Mouse (Mus musculus) v-Abl transformed pro-B cells (cell line): Measurements from ENCODE around the gene Cux2.

Source experiments
- in situ Hi-C, 2 experiments: fragments of 400-800 bp; cut with MboI; formaldehyde crosslinking; loops; one replicate each; pipeline ENCODE4 v1.15.1; 2025; ENCODE audit not compliant: unreplicated experiment in 2 of 2

The Cux2 gene

DNA sequence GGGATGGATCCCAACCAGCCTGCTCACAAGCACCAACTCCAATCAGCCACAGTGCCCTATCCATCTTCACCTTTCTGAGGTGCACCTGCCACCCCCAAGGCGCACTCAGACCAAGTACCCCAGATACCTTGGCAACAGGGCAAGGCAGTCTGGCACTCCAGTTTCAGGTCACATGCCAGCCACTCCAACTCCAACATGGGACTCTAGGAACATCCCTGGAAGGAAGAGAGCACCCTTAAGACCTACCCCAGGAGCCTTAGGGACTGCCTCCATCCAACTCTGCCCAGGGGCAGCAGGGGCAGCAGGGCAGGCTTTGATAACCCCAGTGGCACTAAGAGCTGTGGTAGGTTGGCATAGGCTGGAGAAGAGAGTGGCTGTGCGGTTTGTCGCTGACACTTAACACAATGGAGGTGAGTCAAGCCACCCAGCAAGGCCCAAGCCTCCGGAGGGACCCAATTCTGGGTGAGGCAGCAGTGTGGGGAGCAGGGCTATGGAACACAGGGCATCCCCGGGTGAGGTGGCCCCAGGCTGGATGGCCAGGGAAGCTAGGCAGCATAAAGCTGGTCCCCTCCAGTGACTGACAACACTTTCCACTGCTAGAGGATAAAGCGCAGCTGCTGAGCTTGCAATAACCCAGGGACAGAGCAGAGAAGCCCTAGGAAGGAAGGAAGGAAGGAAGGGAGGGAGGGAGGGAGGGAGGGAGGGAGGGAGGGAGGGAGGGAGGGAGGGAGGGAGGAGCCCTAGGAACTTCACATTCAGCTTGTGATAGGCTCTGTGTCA is 217.3 kb downstream of the Cux2 start:
- in situ Hi-C loops: loop anchor here in 1 of 2 experiments (10.0 kb wide), 1 partner anchor 392 kb away; no protein-coding TSS in a partner anchor

DNA sequence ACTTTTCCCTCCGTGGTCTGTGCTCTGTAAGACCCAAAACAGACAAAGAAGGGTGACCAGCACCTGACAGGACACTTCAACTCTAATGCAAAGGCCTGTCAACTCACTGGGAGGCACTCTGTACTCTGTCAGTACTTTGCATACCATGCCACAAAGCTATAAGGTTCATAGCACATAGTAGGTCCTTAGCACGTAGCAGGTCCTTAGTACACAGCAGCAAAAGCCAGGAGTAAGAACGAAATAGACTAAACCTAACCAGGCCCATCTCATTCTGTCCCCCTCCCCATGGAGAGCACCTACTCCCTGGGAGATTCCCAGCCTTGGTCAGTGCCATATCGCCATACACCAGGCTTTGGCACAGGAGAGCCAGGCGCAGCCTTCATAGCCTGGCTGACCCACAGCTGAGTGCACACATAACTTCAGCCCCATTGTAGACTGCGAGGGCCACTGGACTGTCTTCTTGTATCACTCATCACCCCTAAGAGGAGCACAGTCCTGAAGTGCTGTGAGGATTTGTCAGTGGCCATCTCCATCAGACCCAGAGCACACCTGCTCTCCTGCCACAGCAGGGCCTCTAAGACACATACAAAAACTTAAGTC is 218.8 kb downstream of the Cux2 start:
- in situ Hi-C loops: loop anchor here in 1 of 2 experiments (10.0 kb wide), 1 partner anchor 394 kb away; no protein-coding TSS in a partner anchor

DNA sequence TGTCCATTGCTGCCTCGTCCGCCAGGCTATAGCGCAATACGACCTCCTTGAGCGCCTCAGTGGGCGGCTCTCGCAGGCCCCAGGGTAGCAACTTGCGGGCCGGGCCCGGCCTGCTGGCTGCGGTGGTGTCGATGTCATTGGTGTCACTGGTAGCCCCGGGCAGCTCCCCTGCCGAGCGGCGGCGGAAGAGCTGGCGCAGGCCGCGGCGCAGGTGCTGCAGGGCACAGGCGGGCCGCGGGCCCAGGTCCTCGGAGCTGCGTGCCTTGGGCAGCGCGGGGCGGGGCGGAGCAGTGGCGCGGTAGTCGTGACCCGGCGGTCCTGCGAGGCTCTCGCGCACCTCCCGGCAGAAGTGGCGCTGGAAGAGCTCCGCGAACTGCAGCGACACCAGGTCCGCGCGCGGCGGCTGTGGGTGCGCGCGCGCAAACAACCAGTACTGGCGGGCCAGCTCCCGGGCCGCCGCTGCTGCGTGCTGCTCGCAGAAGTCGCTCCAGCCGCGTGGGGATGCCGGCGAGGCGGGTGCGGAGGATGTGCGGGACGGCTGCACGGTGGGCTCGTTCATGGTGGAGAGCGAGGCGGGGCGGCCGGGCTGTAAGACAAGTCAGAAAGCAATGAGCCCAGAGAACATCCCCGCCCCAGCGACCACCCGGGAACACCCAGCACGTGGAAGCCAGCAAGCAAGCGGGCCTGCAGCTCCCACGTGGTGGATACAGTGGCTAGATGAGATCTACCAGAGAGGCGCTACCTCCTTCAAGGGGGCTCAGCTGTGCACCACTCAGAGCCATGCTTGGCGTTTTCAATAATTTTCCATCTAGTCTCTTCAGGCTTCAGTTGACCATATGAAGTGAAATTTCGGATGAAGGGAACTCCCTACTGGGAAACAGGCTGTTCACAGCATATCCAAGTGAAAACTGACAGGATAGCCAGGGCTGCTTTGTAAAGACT is 221.1 kb downstream of the Cux2 start:
- in situ Hi-C loops: no loop called here

DNA sequence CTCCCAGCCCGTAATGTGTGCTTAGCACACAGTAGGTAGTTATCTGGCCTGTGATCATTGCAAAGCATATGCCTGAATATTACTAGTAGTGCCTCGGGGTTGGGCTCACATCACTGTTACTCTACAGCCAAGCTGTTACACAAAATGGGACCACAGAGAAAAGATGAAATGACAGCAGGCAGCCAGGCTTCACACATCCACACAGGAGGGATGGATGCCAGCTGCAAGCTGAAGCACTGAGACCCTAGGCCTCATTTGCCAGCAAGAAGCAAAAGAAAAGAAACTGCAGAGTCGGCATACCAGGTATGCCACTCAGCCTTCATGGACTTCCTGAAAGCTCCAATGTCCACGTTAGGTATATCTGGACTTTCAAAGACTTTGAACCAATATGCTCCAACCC is 222.0 kb downstream of the Cux2 start:
- in situ Hi-C loops: no loop called here

DNA sequence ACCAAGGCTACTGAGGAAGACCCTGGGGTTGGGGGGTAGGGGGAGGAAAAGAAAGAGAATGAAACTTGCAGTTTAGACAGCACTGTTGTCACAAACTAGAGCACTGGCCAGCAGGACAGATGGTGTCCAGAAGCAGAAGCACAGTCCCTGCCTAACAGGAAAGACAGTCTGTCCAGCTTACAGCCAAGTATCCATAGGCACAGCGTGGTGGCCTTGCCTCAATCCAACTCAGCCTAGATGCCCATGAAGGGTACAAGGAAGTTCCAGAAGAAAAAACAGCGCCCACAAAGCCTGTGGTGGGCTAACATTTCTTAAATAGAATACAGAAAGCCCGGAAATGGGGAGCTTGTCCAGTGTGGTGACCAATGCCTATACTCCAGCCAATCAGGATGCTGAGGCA is 224.3 kb downstream of the Cux2 start:
- in situ Hi-C loops: no loop called here

DNA sequence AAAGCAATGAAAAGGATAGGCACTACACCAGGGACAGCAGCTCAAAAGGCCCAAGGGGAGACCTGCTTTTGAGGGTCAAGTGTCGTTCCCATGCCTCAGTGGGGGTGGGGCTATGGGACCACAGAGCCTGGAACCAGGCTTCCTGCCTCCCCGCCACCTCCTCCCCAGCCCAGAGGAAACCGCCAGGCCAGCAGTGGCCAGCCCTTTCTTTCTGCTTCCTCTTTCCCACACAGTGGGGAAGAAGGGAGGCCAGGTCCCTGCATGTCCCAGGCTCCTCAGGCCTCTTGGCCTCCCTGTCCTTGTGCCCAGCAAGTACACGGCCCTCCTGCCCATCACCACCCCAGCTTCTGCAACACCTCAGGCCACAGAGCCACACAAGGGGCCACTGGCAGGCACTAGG is 225.8 kb downstream of the Cux2 start:
- in situ Hi-C loops: no loop called here

DNA sequence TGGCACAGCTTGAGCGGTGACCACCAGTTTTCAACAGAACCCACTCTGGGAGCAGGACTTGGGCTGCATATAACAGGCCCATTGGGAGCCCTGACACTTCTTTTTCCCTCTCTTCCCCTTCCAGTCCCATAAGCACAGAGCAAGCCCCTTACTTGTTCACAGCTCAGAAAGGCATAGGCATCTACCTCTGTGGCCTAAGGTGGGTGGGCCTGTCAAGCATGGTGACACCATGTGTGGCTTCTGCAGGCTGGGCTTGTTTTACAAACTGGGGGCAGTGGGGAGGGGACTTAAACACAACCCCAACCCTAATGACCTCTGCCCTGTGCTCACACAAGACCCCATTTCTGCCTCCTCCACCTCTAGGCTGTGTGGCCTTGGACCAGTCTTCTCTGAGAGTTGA is 226.2 kb downstream of the Cux2 start:
- in situ Hi-C loops: no loop called here

DNA sequence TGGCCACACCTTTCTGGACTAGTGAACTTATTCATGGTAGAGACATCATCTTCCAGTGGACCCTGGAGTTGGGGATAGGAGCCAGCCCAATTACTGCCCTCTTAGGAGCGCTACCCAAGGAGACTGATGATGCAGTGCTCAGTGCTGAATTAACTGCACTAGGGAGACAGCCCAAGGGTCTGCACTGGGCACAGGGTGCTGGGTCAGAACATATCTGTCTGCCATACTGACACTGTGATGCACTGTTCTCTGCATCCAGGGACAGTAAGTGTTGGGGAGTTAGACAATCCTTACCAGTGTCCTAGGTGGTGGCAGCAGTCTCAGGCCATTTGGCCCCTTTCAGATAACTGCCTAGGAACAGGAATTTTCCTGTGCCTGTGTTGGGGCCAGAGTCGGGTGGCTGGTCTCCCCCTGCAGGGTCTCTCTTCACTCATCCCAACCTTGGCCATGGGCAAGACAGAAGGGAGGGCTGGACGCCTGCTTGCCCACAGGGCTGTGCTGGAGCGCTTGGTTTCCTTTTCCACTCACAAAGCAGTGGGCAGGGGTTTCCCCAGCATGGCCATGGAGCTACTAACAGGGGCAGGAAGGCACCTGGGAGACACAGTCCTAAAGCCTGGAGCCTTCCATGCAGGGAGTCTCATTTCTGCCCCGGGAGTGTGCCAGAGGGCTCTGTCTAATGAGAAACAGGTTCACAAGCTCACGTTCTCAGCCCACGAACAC is 227.0 kb downstream of the Cux2 start:
- in situ Hi-C loops: no loop called here

DNA sequence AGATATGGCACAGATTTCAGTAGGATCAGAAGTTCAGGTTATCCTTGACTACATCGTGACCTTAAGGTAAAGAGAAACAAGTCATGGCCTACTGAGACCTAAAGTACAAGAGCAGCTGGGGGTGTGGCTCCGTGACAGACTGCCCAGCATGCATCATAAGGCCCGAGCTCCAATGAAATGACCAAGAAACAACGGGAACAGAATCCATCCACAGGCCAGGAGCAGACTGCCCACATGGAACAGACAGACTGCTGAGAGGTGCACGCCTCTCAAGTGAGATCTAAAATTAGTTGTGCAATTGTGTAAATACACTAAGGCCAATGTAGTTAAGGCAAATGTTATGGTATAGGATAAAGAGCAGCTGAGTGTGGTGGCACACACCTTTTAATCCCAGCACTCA is 228.3 kb downstream of the Cux2 start:
- in situ Hi-C loops: no loop called here

DNA sequence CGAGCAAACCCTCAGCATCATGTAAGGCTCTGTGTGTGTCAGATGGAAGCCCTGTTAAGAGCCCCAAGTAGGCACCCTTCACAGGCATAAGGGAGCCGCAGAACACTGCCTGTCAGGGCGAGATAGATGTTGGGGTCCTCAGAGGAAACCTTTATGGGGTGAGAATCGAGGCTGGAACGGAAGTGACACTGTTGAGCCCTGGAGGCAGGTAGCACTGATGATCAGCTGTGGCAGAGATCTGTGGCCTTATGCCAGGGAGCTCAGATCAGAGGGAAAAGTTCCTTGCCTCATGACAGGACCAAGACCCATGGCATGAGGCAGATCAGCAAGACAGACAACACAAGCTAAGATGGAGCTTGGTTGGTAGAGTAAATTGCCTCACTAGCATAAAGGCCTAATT is 228.8 kb downstream of the Cux2 start:
- in situ Hi-C loops: no loop called here

DNA sequence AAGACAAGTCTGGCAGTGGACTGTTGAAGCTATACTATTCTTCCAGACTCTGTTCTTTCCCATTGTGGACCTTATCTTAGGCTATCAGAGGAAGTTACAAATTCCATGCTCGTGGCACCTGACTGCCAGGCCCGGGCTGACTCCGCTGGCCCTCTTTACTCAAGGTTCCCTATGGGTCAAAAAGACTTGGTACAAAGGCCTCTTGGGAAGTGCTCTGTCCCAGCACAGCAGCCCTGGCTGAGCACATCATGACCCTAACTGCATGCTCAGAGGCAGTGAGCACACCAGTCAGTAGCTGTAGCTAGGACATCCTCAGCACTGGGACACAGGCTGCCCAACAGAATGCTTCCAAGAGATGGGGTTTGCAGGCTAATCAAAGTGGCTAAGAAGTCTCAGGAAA is 229.2 kb downstream of the Cux2 start:
- in situ Hi-C loops: no loop called here

DNA sequence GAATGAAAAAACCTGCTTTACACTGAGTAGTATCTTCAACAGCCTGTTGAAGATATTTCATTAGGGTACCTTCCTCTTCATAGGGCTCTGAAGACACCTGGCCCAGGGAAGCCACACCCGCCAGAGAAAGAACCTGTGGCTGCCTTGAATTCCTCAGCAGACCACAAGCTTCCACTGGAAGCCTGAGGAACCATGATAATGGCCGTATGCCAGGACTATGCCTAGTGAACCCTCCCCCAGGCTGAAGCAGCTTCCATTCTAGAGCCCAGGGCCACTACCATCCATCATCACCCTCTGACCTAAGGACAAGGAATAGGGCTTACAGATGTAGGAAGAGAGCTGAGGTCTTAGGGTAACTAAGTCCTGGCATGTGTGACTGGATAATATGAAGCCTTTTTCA is 229.7 kb downstream of the Cux2 start:
- in situ Hi-C loops: no loop called here

DNA sequence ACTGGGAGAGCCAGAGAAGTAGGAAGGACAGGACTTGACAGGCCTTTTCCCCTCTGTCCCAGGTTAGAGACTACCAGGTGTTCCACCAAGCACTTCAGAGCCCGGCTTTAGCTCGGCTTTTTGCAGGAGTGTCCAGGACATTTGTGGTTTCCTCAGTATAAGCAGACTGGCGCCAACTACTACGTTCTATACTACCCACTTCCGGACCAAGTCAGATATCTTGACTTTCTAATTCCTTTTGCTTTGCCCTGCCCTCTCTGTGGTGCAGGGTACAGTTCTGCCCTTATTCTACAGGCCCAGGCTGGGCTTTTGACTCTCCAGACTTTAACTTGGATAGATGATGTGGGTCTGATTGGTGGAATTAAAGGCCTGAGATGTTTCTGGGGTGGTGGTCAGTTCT is 230.3 kb downstream of the Cux2 start:
- in situ Hi-C loops: no loop called here

DNA sequence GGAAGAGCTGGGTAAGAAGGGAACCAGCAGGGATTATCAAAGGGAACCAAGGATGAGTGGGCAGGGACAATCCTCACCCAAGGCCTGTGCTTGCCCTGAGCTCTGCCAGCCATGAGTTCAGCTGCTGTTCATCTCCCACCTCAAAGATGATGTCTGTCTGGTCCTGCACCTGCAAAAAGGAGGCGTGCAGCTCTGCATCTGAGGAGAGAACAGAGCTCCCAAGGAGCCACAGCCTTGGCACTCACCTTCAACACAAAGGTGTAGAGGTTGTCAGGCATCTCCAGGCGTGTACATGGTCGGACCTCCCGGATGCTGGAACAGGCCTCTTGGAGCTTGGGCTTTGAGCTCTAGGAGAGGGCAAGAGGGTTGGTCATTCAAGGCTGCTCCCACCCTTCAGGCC is 231.0 kb downstream of the Cux2 start:
- in situ Hi-C loops: no loop called here

DNA sequence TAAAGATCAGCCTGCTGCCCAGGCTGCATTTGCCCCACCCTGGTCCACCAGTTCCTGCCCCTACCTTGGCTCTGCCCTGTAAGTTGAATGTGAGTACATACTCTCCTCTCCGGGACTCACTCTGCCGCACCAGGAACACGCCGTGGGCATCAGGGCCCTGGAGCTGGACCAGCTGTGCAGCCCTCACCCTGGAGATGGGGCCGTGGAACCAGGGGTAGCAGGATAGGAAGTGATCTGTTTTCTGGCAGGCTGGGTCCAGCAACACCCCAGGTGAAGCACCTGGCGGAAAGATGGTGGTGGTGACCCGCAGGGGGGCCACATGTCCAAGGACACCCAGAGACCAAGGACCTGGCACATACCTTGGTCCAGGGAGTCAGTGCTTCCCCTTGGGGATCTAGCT is 231.5 kb downstream of the Cux2 start:
- in situ Hi-C loops: no loop called here

DNA sequence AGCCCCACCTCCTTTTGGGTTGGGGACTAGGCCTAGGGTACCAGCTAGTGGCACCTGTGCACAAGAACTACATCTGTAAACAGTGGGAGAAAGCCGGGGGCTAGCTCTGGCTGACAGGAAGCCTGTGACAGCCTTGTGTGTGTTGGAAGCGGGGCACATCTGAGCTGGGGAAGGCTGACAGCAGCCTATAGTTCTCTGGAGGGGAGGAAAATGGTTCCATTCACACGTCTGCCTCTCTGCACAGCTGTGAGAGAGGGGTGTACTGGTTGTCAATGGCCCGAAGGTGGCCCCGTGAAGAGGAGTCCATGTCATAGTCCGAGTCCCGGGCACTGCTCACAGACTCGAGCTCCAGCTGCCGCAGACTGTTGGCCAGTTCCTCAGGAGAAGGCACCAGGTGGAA is 232.4 kb downstream of the Cux2 start:
- in situ Hi-C loops: no loop called here

DNA sequence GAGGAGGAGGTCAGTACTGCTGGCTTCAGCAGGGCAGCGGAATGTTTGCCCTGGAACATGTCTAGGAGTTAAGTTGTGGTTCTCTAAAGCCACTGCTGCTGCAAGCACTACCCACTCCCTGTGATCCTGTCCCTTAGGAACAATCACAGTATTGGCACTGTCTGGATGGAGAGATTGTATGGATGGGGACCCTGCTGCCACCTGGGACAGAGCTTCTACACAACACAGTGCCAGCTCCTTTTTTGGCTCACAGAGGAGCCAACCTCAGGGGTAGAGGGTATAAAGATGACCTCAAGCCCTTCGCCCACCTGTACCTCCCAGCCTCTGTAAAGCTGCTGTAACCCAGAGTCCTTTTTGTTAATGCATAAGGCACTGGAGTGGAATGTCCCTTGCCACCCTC is 233.3 kb downstream of the Cux2 start:
- in situ Hi-C loops: no loop called here

DNA sequence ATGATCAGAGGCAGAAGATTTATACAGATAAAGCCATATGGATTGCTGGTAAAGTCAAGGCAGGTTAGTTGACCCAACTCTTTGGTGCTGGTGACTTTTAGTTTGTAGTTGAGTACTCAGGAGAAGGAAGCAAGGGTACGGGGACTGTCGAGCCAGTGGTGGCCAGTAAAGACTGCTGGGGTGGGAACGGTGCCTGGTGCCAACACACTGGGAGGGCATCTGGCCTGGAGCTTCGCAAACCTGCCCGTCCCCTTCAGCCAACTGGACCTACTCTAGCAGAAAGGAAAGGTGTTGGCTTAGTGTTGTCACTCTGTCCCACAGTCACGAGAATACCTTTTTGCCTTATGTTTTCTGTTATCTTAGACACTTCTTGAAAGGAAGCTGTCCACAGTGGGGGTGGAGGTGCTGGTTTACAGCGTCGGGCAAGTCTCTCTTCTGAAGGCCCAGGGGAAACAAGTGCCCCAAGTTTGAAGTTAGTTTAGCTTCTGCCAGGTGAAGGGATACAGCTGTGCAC is 234.0 kb downstream of the Cux2 start:
- in situ Hi-C loops: no loop called here

DNA sequence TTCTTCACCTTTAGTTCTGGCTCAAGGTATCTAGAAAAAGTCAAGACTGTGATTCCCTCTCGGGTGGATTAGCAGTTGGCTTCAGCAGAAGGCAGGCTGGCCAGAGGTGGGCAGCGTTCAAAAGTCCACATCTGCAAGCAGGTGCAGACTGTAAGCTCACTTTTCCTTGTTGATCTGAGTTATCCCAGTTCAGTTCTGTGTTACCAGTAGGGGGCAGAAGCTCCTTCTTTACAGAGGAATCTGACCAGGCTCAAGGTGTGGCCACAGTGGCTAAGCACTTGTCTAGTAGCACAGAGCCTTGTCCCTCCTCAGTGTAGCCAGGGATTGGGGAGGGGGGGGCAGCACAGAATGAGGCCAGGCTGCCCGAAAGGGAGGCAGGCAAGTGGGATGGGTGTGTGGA is 234.8 kb downstream of the Cux2 start:
- in situ Hi-C loops: no loop called here

DNA sequence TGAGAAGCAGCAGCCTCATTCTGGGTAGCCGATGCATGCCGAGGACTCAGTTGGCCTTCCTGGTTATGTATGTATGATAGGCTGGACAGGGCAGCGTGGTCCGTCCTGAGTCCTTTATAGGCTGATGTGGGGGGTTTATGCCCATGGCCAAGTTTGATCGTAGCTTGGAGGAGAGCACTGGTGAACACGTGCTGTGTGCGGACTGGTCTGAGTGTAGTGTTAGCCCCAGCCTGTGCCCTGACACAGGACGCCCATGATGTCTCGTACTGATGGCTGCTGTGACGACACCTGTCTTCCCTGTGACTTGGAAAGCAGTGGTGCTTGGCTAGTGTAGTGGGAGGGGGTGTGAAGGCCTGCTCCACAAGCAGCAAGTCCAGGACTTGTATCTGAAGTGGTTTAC is 236.2 kb downstream of the Cux2 start:
- in situ Hi-C loops: loop anchor here (5.0 kb wide), 2 partner anchors 34 to 64 kb away; partner anchors contain the start of gene Pheta1 (in 2 of the 2)
